Mouse (Mus musculus) liver, embryonic 11.5 days (tissue): ENCODE measurements around the gene P2rx5. TPM values are rescaled to one million over a fixed set of nuclear protein-coding genes. Genes with fewer than 3 reads are reported as not detected.

Source experiments
- ATAC-seq: fragments of 200-750 bp; cut with Nextera tagmentation; replicated peaks from 2 replicates; pipeline ENCODE4 v1.8.0; 2017; ENCODE audit warnings: moderate number of reproducible peaks, mild to moderate bottlenecking, moderate TSS enrichment, moderate library complexity; ENCODE audit not compliant: low FRiP score
- DNase-seq: peaks from one replicate; pipeline ENCODE4 v3.0.0-alpha.2; 2017; ENCODE audit warnings: low spot score
- H3K27ac ChIP-seq: fragments of 300-500 bp; sonication (generic); 2 replicates; pipeline ENCODE4 v1.5.1; 2014; ENCODE audit warnings: mild to moderate bottlenecking, low read depth, low read length, control low read depth
- H3K27me3 ChIP-seq: fragments of 300-500 bp; sonication (generic); replicated peaks from 2 replicates; pipeline ENCODE4 v1.6.1; 2014; ENCODE audit warnings: low read length, mixed read lengths; ENCODE audit not compliant: control insufficient read depth, insufficient read depth
- H3K36me3 ChIP-seq: fragments of 300-500 bp; sonication (generic); 2 replicates; pipeline ENCODE4 v1.6.1; 2014; ENCODE audit warnings: mild to moderate bottlenecking, low read length, moderate library complexity, mixed read lengths; ENCODE audit not compliant: control insufficient read depth, insufficient read depth
- H3K4me1 ChIP-seq: fragments of 300-500 bp; sonication (generic); replicated peaks from 2 replicates; pipeline ENCODE4 v1.6.1; 2014; ENCODE audit warnings: low read length, mixed read lengths; ENCODE audit not compliant: control insufficient read depth, insufficient read depth
- H3K4me2 ChIP-seq: fragments of 300-500 bp; sonication (generic); 2 replicates; pipeline ENCODE4 v1.6.1; 2014; ENCODE audit warnings: mild to moderate bottlenecking, control low read depth, moderate library complexity
- H3K4me3 ChIP-seq: fragments of 300-500 bp; sonication (generic); 2 replicates; pipeline ENCODE4 v1.5.1; 2014; ENCODE audit warnings: low read depth, low read length, control low read depth
- H3K9ac ChIP-seq: fragments of 300-500 bp; sonication (generic); 2 replicates; pipeline ENCODE4 v1.6.1; 2014; ENCODE audit warnings: low read depth, low read length, control low read depth
- H3K9me3 ChIP-seq: fragments of 300-500 bp; sonication (generic); 2 replicates; pipeline ENCODE4 v1.6.1; 2016; ENCODE audit warnings: low read length, inconsistent platforms, mixed read lengths; ENCODE audit not compliant: control insufficient read depth
- WGBS: fragments of 180-500 bp; shearing (Covaris S2); extraction: QIAGEN DNeasy Blood & Tissue Kit; methylation state at CpG from one replicate; pipeline ENCODE4 v1.1.7; 2014; 5-methylcytosine and 5-hydroxymethylcytosine counted together
- polyA plus RNA-seq: library from polyadenylated mRNA; unstranded; fragments of >200 nt; fragmentation: Nextera tagmentation; extraction: Ambion mirVana; gene quantifications from 2 replicates; pipeline ENCODE4 v1.2.1, GENCODE M21; 2014

P2rx5 gene
- polyA plus RNA-seq, 1 experiment from 2014 or later: 0.62 TPM

GRCm38 (mm10) chr11:73137591-73138501 lies 22.4 kb upstream of the P2rx5 start, which contains the start of gene Haspin:
Haspin (minus strand) TSS chr11:73138294.
- no peaks in the 10 kb centered on the region for H3K27me3 ChIP-seq
- H3K9ac ChIP-seq: peak within 1 kb of the TSS; percentile 95
- H3K4me2 ChIP-seq: peak within 1 kb of the TSS; percentile 80
- under 1% methylated on average over 82 of the region's 84 CpGs for WGBS
- H3K4me1 ChIP-seq: peaks cover 31% of the 10 kb centered on the region
- DNase-seq (peak; percentile 95), ATAC-seq (peak; percentile 94)
- H3K27ac ChIP-seq: peak within 1 kb of the TSS; percentile 70
- H3K4me3 ChIP-seq: peak within 1 kb of the TSS; percentile 99
- no peaks in the 10 kb centered on the region for H3K9me3 ChIP-seq
- H3K36me3 ChIP-seq: peaks cover 11% of the 10 kb centered on the region

GRCm38 (mm10) chr11:73144261-73144681 lies 15.9 kb upstream of the P2rx5 start:
- WGBS: 61% methylated on average over 1 of the region's 1 CpGs
- H3K27me3 ChIP-seq: no peaks in the 10 kb centered on the region
- H3K27ac ChIP-seq: no peak overlapping the region
- DNase-seq (no peak), ATAC-seq (no peak)
- H3K9ac ChIP-seq: no peak overlapping the region
- H3K4me3 ChIP-seq: no peak overlapping the region
- H3K9me3 ChIP-seq: no peaks in the 10 kb centered on the region
- no peaks in the 10 kb centered on the region for H3K36me3 ChIP-seq
- no peak overlapping the region for H3K4me2 ChIP-seq
- H3K4me1 ChIP-seq: no peaks in the 10 kb centered on the region

- H3K9ac ChIP-seq: no peak overlapping the region
- DNase-seq: no peak
- WGBS: 61% methylated on average over 11 of the region's 11 CpGs
- H3K4me1 ChIP-seq: no peaks in the 10 kb centered on the region
- H3K9me3 ChIP-seq: no peaks in the 10 kb centered on the region
- ATAC-seq: no peak
- no peak overlapping the region for H3K4me3 ChIP-seq
- H3K36me3 ChIP-seq: no peaks in the 10 kb centered on the region
- H3K27ac ChIP-seq: no peak overlapping the region
- no peaks in the 10 kb centered on the region for H3K27me3 ChIP-seq
- no peak overlapping the region for H3K4me2 ChIP-seq
Measured at GRCm38 (mm10) chr11:73146026-73146974, 13.9 kb upstream of the P2rx5 start.

GRCm38 (mm10) chr11:73146975-73147365 lies 13.3 kb upstream of the P2rx5 start:
- Histone ChIP-seq H3K27ac (no peak overlapping the region), H3K36me3 (no peaks in the 10 kb centered on the region), H3K9ac (no peak overlapping the region), H3K9me3 (no peaks in the 10 kb centered on the region), H3K4me2 (no peak overlapping the region), H3K27me3 (no peaks in the 10 kb centered on the region), H3K4me3 (no peak overlapping the region), H3K4me1 (no peaks in the 10 kb centered on the region)
- ATAC-seq (no peak), DNase-seq (no peak)
- 46% methylated on average over 7 of the region's 7 CpGs for WGBS

GRCm38 (mm10) chr11:73148209-73148608 lies 12.0 kb upstream of the P2rx5 start:
- no peaks in the 10 kb centered on the region for H3K27me3 ChIP-seq
- no peaks in the 10 kb centered on the region for H3K36me3 ChIP-seq
- H3K4me2 ChIP-seq: no peak overlapping the region
- H3K9me3 ChIP-seq: no peaks in the 10 kb centered on the region
- H3K9ac ChIP-seq: no peak overlapping the region
- H3K27ac ChIP-seq: no peak overlapping the region
- no peaks in the 10 kb centered on the region for H3K4me1 ChIP-seq
- no peak overlapping the region for H3K4me3 ChIP-seq
- DNase-seq (no peak), ATAC-seq (no peak)
- WGBS: 83% methylated on average over 9 of the region's 9 CpGs

- Histone ChIP-seq H3K4me1 (no peaks in the 10 kb centered on the region), H3K27me3 (peaks cover 16% of the 10 kb centered on the region), H3K36me3 (no peaks in the 10 kb centered on the region), H3K4me2 (no peak overlapping the region), H3K9ac (no peak overlapping the region), H3K27ac (no peak overlapping the region), H3K4me3 (no peak overlapping the region), H3K9me3 (no peaks in the 10 kb centered on the region)
- WGBS: 71% methylated on average over 6 of the region's 6 CpGs
- ATAC-seq (no peak), DNase-seq (no peak)
Measured at GRCm38 (mm10) chr11:73155071-73155470, 5.2 kb upstream of the P2rx5 start.

GRCm38 (mm10) chr11:73160811-73161200 lies 585 bp downstream of the P2rx5 start:
- Histone ChIP-seq H3K27me3 (peaks cover 28% of the 10 kb centered on the region), H3K9me3 (no peaks in the 10 kb centered on the region), H3K9ac (no peak overlapping the region), H3K27ac (no peak overlapping the region), H3K4me2 (peak overlapping the region; percentile 73), H3K4me3 (peak overlapping the region; percentile 48), H3K4me1 (no peaks in the 10 kb centered on the region), H3K36me3 (no peaks in the 10 kb centered on the region)
- 28% methylated on average over 6 of the region's 6 CpGs for WGBS
- ATAC-seq: no peak
- no peak for DNase-seq

- 78% methylated on average over 4 of the region's 4 CpGs for WGBS
- Histone ChIP-seq H3K4me3 (no peak overlapping the region), H3K27ac (no peak overlapping the region), H3K9ac (no peak overlapping the region), H3K36me3 (no peaks in the 10 kb centered on the region), H3K27me3 (peaks cover 28% of the 10 kb centered on the region), H3K4me2 (no peak overlapping the region), H3K4me1 (no peaks in the 10 kb centered on the region), H3K9me3 (no peaks in the 10 kb centered on the region)
- ATAC-seq (no peak), DNase-seq (no peak)
Measured at GRCm38 (mm10) chr11:73161616-73162015, 1.4 kb downstream of the P2rx5 start.
